Mouse (Mus musculus) cerebellum, adult 2 months (tissue): ENCODE measurements at regions not wholly inside any gene's neighbourhood (a gene's known extent, or its start where the extent isn't known, plus 50 kb on each side); places are given as distances from the start of the nearest gene placed in this dataset.

Source experiments
- DNase-seq, 2 experiments: peaks; one replicate each; pipeline ENCODE4 v3.0.0; 2021
- H3K27ac ChIP-seq: fragments of 200-500 bp; 2 replicates; pipeline ENCODE4 v1.5.1; 2012; ENCODE audit warnings: low read length, control low read depth, inconsistent platforms; ENCODE audit not compliant: insufficient read depth
- H3K27me3 ChIP-seq: fragments of 200-500 bp; 2 replicates; pipeline ENCODE4 v1.6.1; 2012; ENCODE audit warnings: inconsistent platforms, mild to moderate bottlenecking, low read length, moderate library complexity; ENCODE audit not compliant: control insufficient read depth, insufficient read depth
- H3K4me1 ChIP-seq: fragments of 200-500 bp; 2 replicates; pipeline ENCODE4 v1.6.1; 2011; ENCODE audit warnings: low read length; ENCODE audit not compliant: control insufficient read depth, insufficient read depth
- H3K4me3 ChIP-seq: fragments of 200-500 bp; replicated peaks from 2 replicates; pipeline ENCODE3; 2011; ENCODE audit warnings: mild to moderate bottlenecking, low read depth, low read length, control low read depth; ENCODE audit not compliant: insufficient read depth
- CTCF ChIP-seq: fragments of 200-500 bp; IDR thresholded peaks from 2 replicates; pipeline ENCODE4 v1.5.1; 2011; ENCODE audit warnings: low read depth, mild to moderate bottlenecking, control low read depth, low read length, moderate library complexity, borderline replicate concordance; ENCODE audit not compliant: insufficient read depth
- POLR2A ChIP-seq: fragments of 200-500 bp; IDR thresholded peaks from 2 replicates; pipeline ENCODE4 v1.6.1; 2011; ENCODE audit warnings: low read length, control low read depth, borderline replicate concordance; ENCODE audit not compliant: insufficient read depth
- WGBS: fragments of 180-500 bp; shearing (Covaris S2); methylation state at CpG from one replicate; pipeline ENCODE4 v1.1.7; 2018; 5-methylcytosine and 5-hydroxymethylcytosine counted together

GRCm38 (mm10) chr7:75923951-75924467 is 75.9 kb downstream of the Klhl25 start:
- no peak for TF ChIP-seq POLR2A
- no peak for TF ChIP-seq CTCF
- H3K4me1 ChIP-seq: no peaks in the 10 kb centered on the region
- no peaks in the 10 kb centered on the region for H3K27me3 ChIP-seq
- H3K4me3 ChIP-seq: no peak overlapping the region
- WGBS: 54% methylated on average over 3 of the region's 3 CpGs
- no peak overlapping the region for H3K27ac ChIP-seq
- DNase-seq: no peak

GRCm38 (mm10) chr7:75927537-75927936 is 79.4 kb downstream of the Klhl25 start:
- TF ChIP-seq CTCF (peak; percentile 35; the same call in 1 of the 2 replicates), POLR2A (no peak)
- WGBS: 35% methylated on average over 4 of the region's 4 CpGs
- Histone ChIP-seq H3K27me3 (no peaks in the 10 kb centered on the region), H3K4me1 (no peaks in the 10 kb centered on the region), H3K27ac (no peak overlapping the region), H3K4me3 (no peak overlapping the region)
- DNase-seq: peak in 1 of 2 experiments; percentile 21

DNA sequence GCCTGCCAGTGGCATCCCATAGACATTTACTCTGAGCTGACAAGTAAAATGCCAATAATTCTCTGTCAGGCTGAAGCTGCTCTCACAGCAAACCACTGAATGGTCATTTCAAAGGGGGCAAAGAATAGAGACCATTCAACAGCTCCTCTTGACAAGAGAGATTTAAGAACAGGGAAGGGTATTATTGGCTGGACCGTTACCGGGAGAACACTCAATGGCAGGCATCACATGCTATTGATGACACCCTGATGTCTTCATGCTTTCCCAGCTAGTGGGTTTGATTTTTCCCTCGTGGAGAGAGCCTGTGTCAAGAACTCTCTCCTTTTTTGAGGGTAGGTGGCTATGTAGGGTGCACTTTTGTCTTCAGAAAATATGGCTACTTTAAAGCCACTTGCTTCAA is 95.7 kb downstream of the Klhl25 start:
- no peaks in the 10 kb centered on the region for H3K27me3 ChIP-seq
- no peaks in the 10 kb centered on the region for H3K4me1 ChIP-seq
- WGBS: 29% methylated on average over 3 of the region's 3 CpGs
- no peak for TF ChIP-seq CTCF
- no peak for TF ChIP-seq POLR2A
- no peak overlapping the region for H3K4me3 ChIP-seq
- no peak overlapping the region for H3K27ac ChIP-seq
- DNase-seq: no peak

GRCm38 (mm10) chr7:75955671-75956070 is 107.6 kb downstream of the Klhl25 start:
- TF ChIP-seq POLR2A (no peak), CTCF (no peak)
- no peak overlapping the region for H3K27ac ChIP-seq

DNA sequence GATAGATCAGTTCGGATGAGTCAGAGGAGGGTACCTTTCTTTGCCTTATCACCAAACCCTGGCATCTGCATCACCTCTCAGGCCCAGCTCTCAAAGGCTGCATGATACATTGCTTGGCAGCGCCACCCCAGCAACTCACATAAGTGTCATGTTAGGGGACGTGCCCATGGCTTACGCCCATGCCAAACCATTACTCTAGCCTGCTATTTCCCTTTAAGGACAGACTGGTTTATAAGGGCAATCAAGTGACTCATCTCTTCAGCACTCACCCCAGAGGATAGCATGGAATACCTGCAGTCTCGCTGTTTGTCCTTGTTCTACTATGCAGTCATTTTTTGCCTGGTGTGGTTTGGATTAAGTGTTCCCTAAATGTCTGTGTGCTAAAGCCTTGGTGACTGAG is 109.3 kb downstream of the Klhl25 start:
- Histone ChIP-seq H3K4me3 (no peak overlapping the region), H3K27ac (no peak overlapping the region), H3K4me1 (no peaks in the 10 kb centered on the region; the same call in 1 of the 2 replicates), H3K27me3 (no peaks in the 10 kb centered on the region)
- TF ChIP-seq CTCF (no peak), POLR2A (no peak)
- WGBS: 89% methylated on average over 5 of the region's 5 CpGs
- no peak for DNase-seq

More at GRCm38 (mm10) chr7:75955671-75956070, 107.6 kb downstream of the Klhl25 start:
- no peaks in the 10 kb centered on the region; the same call in 1 of the 2 replicates for H3K4me1 ChIP-seq
- H3K27me3 ChIP-seq: no peaks in the 10 kb centered on the region
- H3K4me3 ChIP-seq: no peak overlapping the region
- WGBS: 22% methylated on average over 9 of the region's 9 CpGs
- DNase-seq: no peak

- no peak overlapping the region for H3K27ac ChIP-seq
- H3K4me1 ChIP-seq: no peaks in the 10 kb centered on the region; the same call in 1 of the 2 replicates
- H3K4me3 ChIP-seq: no peak overlapping the region
- TF ChIP-seq CTCF (no peak), POLR2A (no peak)
- DNase-seq: no peak
- 14% methylated on average over 14 of the region's 14 CpGs for WGBS
- H3K27me3 ChIP-seq: no peaks in the 10 kb centered on the region
These were observed 112.0 kb downstream of the Klhl25 start for GRCm38 (mm10) chr7:75959903-75960620.

- H3K27ac ChIP-seq: no peak overlapping the region
- no peak overlapping the region for H3K4me3 ChIP-seq
- TF ChIP-seq CTCF (no peak), POLR2A (no peak)
- H3K27me3 ChIP-seq: no peaks in the 10 kb centered on the region
- WGBS: 76% methylated on average over 5 of the region's 5 CpGs
- no peak for DNase-seq
- no peaks in the 10 kb centered on the region for H3K4me1 ChIP-seq
These were observed 120.1 kb downstream of the Klhl25 start for GRCm38 (mm10) chr7:75968177-75968576.

DNA sequence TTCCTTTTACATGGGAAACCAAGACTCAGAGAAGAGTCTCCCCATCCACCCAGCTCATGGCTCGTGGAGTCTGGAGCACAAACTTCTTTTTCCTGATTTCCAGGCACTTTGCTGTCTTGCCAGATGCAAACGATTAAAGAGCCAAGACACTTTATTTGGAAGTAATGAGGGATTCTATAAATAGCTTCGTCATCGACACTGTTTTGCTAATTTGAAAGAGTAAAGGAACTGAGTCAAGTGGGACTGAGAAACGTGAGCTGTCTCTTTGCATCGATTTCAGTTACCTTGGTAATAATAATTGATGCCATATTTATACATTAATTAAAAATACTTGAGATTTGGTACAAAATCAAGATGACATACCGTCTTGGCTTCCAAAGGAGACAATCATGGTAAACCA is 122.8 kb downstream of the Klhl25 start:
- no peak for DNase-seq
- Histone ChIP-seq H3K4me3 (no peak overlapping the region), H3K4me1 (no peaks in the 10 kb centered on the region), H3K27ac (no peak overlapping the region), H3K27me3 (no peaks in the 10 kb centered on the region)
- WGBS: 45% methylated on average over 7 of the region's 7 CpGs
- TF ChIP-seq CTCF (no peak), POLR2A (no peak)
